Mouse (Mus musculus): ENCODE data around the gene Aldh5a1.

The Aldh5a1 gene

DNA sequence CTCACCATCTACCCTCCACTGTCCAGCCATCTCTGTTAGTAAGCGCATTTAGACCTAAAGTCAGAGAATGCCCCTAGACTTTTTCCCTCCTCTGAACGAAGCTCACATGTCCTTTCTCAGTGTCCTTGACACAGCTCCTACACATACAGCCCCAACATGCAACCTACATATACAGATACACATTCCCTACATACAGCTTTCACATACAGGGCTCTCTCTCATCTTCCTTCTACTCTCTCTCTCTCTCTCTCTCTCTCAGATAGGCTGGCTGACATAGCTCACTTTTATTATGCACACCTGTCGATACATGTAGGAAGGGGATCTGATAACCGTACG is 721 bp downstream of the Aldh5a1 start:
- no peak for DNase-seq (ENCODE audit: low spot score in 2 of 2)

DNA sequence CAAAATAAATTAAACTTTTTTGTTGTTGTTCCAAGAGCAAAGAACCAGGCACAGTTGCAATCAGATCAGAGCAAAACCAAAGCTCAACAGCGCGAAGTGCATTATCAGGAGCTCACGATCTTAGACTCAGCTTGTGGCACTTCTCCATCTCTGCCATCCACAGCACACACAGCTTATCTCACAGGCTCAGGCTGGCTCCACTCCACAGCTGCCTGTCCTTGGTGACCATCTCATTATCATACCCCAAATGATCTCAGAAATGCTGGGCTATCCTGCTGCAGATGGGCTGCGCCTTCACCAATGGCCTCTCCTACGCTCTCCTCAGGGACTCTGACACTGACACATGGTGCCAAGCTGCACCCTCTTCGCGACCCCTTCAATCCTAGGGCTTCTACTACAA is 4.3 kb downstream of the Aldh5a1 start:
- DNase-seq (ENCODE audit: low spot score in 2 of 2): no peak

DNA sequence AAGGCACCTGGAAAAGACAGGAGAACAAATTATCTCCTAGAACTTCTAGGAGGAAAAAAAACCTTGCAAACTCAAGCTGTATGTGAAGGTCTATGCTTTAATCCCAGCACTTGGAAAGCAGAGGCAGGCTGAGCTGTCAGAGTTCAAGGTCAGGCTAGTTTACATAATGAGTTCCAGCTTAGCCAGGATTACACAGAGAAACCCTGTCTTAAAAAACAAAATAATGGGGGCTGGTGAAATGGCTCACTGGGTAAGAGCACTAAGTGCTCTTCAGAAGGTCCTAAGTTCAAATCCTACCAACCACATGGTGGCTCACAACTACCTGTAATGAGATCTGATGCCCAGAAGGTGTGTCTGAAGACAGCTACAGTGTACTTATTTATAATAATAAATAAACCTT is 6.9 kb downstream of the Aldh5a1 start:
- no peak for DNase-seq (ENCODE audit: low spot score in 2 of 2)

GRCm38 (mm10) chr13:24923991-24924390 is 13.5 kb downstream of the Aldh5a1 start:
- DNase-seq (ENCODE audit: low spot score in 2 of 2): no peak

GRCm38 (mm10) chr13:24921281-24921680 is 16.2 kb downstream of the Aldh5a1 start:
- DNase-seq (ENCODE audit: low spot score in 2 of 2): no peak

DNA sequence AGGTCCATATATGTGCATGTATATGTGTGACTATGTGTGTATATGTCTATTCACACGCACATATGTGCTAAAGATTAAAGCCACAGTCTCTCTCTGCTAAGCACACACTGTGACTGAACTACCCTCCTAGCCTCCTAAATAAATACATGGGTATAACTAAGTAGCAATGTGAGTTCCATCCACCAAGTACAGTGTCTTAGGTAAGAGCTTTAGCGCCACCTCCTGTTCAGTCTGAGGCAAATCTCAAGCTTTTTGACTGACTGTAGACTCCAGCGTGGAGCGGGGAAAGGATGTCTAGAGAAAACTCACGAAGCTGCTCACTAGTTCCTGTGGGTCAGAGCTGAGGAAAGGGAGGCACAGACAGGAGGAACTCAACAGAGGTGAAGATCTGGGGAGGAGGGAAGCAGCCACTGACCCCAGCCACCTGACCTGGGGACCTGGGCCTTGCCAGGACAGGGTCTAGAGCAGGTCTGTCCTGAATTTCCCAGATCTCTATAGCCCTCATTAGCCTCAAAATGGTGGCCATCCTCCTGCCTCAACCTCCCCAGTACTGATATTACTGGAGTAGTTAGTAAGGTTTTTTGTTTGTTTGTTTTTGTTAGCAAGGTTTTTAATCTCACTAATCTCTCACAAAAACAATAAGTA is 17.0 kb downstream of the Aldh5a1 start:
- DNase-seq (ENCODE audit: low spot score in 2 of 2): peak in 1 of 2 experiments; percentile 66

DNA sequence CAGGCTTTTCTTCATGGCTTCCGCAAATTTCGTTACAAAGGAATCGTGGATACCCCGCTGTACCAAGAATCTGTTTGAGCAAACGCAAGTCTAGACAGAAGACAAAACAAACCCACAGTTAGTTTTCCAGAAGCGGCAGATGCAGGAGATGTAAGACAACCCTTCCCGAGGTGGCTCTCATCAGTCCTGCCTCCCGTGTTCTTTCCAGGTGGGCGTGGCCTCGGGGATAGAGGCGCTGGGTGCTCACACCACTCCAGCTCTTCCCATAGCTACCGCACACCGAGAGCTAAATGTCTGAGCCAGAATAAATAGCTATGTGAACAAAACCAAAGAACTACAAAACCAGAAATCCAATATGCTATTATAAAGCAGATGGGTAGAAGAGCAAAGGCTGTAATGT is 21.6 kb downstream of the Aldh5a1 start:
- no peak for DNase-seq (ENCODE audit: low spot score in 2 of 2)

GRCm38 (mm10) chr13:24914915-24915314 is 22.5 kb downstream of the Aldh5a1 start:
- DNase-seq (ENCODE audit: low spot score in 2 of 2): no peak

- DNase-seq (ENCODE audit: low spot score in 2 of 2): no peak
Measured at GRCm38 (mm10) chr13:24913576-24913975, 23.9 kb downstream of the Aldh5a1 start.

GRCm38 (mm10) chr13:24909112-24909511 is 28.3 kb downstream of the Aldh5a1 start:
- DNase-seq (ENCODE audit: low spot score in 2 of 2): no peak

DNA sequence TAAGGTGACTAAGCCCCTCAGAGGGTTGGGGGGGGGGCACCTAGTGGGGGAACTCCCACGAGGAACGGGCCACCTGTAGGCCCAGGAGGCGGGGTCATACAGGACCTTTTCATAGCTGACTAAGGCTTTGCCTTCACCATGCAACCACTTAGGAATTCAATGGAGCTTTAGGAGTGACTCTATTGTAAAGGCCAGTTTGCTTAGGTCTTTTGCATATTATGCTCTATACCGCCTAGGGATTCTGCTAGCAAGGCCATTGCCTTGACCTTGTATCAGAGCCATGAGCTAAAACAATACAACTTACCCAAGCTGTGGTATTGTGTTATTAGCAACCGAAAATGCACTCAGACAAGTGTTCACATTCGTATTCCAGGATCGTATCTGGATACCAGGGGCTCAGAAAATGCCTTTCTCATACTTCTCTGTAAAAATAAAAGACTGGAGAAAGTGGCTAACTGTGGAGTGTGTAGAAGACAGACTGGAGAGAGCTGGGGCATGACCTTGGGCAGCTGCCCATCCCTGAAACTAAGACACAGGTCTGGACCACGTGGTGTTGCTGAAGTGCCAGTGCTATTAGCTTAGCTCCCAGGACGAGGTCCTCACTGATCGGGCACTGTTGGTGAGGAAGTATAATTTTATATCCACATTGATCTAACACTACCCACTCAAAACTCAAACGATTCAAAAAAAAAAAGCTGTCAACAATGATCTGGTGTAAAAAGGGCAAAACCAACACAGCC is 30.5 kb downstream of the Aldh5a1 start:
- no peak for DNase-seq (ENCODE audit: low spot score in 2 of 2)

- DNase-seq (ENCODE audit: low spot score in 2 of 2): no peak
Measured at GRCm38 (mm10) chr13:24905422-24905821, 32.0 kb downstream of the Aldh5a1 start.

- DNase-seq (ENCODE audit: low spot score in 2 of 2): no peak
Measured at GRCm38 (mm10) chr13:24903412-24903811, 34.0 kb downstream of the Aldh5a1 start.

DNA sequence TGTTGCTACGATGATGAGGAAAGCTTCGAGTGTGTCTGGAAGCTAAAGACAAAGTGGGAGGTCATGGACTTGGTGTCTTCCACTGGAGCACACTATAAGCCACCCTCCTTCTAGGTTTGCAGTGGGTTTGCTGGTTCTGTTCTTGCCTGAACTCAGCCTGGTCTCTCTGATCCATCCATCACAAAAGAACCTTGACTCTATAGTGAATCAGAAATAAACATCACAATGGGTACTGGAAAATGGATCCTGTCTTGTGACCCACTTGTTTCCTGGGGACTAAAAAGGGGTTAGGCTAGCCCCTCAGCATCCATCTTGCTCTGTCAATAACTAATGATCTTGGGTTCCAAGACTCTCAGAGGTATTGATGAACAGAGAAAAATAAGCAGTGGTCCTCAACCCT is 35.5 kb downstream of the Aldh5a1 start:
- no peak for DNase-seq (ENCODE audit: low spot score in 2 of 2)

DNA sequence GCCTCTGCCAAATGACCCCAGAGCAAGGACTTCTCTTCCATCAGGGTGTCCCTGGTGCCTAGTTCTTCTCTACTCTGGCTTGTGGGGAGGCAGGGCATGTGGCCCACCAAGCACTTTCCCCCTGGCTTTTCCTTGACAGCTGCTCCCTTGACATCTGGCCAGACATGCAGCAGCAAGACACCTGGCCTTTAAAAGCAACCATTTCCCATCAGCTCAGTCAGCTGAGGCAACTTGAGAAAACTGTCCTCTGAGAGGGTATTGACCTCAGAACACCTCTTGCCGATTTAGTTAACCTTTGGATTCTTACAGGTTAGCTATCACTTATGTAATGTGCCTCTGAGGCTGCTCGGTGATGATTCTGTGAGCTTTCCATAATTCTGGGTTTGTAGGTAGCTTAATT is 43.6 kb downstream of the Aldh5a1 start:
- DNase-seq (ENCODE audit: low spot score in 2 of 2): no peak

GRCm38 (mm10) chr13:24892516-24892915 is 44.9 kb downstream of the Aldh5a1 start:
- DNase-seq (ENCODE audit: low spot score in 2 of 2): no peak

DNA sequence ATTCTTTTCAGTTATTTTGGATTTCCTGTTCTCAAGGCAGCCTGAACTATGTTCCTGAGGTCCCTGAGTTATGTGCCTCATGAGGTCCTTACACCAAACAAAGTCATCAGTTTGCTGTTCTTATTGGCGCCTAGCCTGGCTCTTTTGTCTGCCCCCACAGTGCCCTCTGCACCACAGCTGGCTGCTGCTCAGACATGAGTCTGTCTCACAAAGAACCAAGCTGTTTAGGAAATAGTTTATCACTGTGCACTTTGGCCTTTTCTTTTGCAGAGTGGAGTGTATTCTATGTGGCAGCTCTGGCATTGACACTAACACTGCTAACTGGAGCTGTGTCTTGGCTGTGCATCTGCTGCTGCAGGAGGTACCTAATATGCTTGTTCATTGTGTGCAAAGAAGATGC is 47.9 kb downstream of the Aldh5a1 start:
- DNase-seq (ENCODE audit: low spot score in 2 of 2): no peak

DNA sequence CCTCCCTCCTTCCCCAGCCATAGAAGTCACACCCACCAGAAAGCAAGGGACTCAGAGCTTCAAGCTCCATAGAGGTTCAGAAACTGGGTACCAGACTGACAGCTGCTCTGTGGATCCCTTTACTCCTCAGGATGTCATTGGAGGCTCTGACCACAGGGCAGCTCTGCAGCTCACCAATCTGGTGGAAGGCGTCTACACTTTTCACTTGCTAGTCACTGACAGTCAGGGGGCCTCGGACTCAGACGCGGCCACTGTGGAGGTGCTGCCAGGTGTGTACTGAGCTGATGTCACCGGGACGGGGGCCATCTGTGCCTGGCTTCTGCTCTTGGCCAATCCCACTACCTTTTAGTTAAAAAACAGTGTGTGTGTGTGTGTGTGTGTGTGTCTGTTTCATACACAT is 55.0 kb downstream of the Aldh5a1 start:
- DNase-seq (ENCODE audit: low spot score in 2 of 2): no peak

GRCm38 (mm10) chr13:24880704-24881103 is 56.8 kb downstream of the Aldh5a1 start:
- DNase-seq (ENCODE audit: low spot score in 2 of 2): no peak

- DNase-seq (ENCODE audit: low spot score in 2 of 2): no peak
Measured at GRCm38 (mm10) chr13:24880208-24880607, 57.3 kb downstream of the Aldh5a1 start.

GRCm38 (mm10) chr13:24879359-24880040 is 58.0 kb downstream of the Aldh5a1 start:
- no peak for DNase-seq (ENCODE audit: low spot score in 2 of 2)

GRCm38 (mm10) chr13:24868233-24868632 is 69.2 kb downstream of the Aldh5a1 start:
- no peak for DNase-seq (ENCODE audit: low spot score in 2 of 2)

GRCm38 (mm10) chr13:24867789-24868188 is 69.7 kb downstream of the Aldh5a1 start:
- no peak for DNase-seq (ENCODE audit: low spot score in 2 of 2)

All from right cerebral cortex, postnatal 10 days (tissue).